Mouse (Mus musculus) embryo, embryonic 9.5 days (tissue): ENCODE data around the gene H60c.
"Not testable (repeated sequence)": the region's sequence is repeated elsewhere in the genome, so short reads cannot be mapped to it uniquely, and the experiment has no call there.

ENCODE experiments used
- DNase-seq: peaks from one replicate; pipeline ENCODE4 v3.0.0-alpha.2; 2017; ENCODE audit errors: extremely low spot score

H60c gene

GRCm38 (mm10) chr10:3267671-3268070 lies at the start of gene H60c:
Gene H60c (minus strand): TSS chr10:3267771.
- no peak for DNase-seq

- no peak for DNase-seq
These were observed 41.2 kb upstream of the H60c start for GRCm38 (mm10) chr10:3308821-3309206.

GRCm38 (mm10) chr10:3308180-3308820 lies 40.7 kb upstream of the H60c start:
- DNase-seq = no peak

- no peak for DNase-seq
These were observed 40.2 kb upstream of the H60c start for GRCm38 (mm10) chr10:3307752-3308151.

- no peak for DNase-seq
These were observed 26.4 kb upstream of the H60c start for GRCm38 (mm10) chr10:3293969-3294368.

- no peak for DNase-seq
These were observed 13.5 kb upstream of the H60c start for GRCm38 (mm10) chr10:3281047-3281446.

- no peak for DNase-seq
These were observed 6.5 kb upstream of the H60c start for GRCm38 (mm10) chr10:3274065-3274464.

- no peak for DNase-seq
These were observed 3.5 kb upstream of the H60c start for GRCm38 (mm10) chr10:3271036-3271435.

GRCm38 (mm10) chr10:3266729-3267128 lies 842 bp downstream of the H60c start:
- DNase-seq = no peak

GRCm38 (mm10) chr10:3262784-3263183 lies 4.8 kb downstream of the H60c start:
- no peak for DNase-seq

- no peak for DNase-seq
These were observed 10.2 kb downstream of the H60c start for GRCm38 (mm10) chr10:3257391-3257790.

GRCm38 (mm10) chr10:3238436-3238835 lies 29.1 kb downstream of the H60c start:
- not testable (repeated sequence) for DNase-seq

- DNase-seq = no peak
These were observed 30.8 kb downstream of the H60c start for GRCm38 (mm10) chr10:3236638-3237270.

GRCm38 (mm10) chr10:3228447-3229195 lies 39.0 kb downstream of the H60c start:
- no peak for DNase-seq
